Mouse (Mus musculus) spleen, adult 2 months (tissue): Measurements from ENCODE around the gene 2410141K09Rik.
"Not testable (repeated sequence)": the region's sequence is repeated elsewhere in the genome, so short reads cannot be mapped to it uniquely, and the experiment has no call there.

ENCODE experiments used
- CTCF ChIP-seq: fragments of 200-500 bp; IDR thresholded peaks from 2 replicates; pipeline ENCODE4 v1.5.1; 2011; ENCODE audit warnings: mild to moderate bottlenecking, inconsistent platforms; ENCODE audit not compliant: insufficient read depth, insufficient read length, insufficient replicate concordance; ENCODE audit errors: extremely low read depth
- POLR2A ChIP-seq: fragments of 200-500 bp; IDR thresholded peaks from 2 replicates; pipeline ENCODE4 v1.6.1; 2011; ENCODE audit warnings: low read depth, low read length, inconsistent platforms

DNA sequence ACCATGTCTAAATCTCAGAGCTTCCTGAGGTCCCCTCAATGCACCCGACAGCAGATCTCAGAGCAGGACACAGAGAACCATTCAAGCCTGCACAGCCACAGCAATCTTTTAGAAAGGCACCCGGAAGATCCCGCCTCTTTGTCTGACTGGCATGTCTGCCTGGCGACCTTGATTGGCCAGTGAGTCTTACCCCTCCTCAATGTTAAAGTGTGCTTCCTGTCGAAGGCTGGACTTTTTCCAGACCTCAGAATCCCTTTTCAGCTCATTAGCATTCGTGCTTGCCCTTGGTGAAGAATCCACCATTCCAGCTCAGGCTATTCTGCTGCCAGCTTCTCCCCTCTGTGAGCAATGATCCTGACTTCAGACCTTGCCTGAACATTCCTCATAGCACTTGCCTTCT, at the start of gene 2410141K09Rik:
- not testable (repeated sequence) for TF ChIP-seq CTCF, POLR2A
